Mouse (Mus musculus): ENCODE data around the gene P3h1. TPM values are rescaled to one million over a fixed set of nuclear protein-coding genes. Genes with fewer than 3 reads are reported as not detected.
"Not testable (repeated sequence)": the region's sequence is repeated elsewhere in the genome, so short reads cannot be mapped to it uniquely, and the experiment has no call there.

P3h1 gene
- polyA plus RNA-seq, 1 experiment, result 5.9 TPM

DNA sequence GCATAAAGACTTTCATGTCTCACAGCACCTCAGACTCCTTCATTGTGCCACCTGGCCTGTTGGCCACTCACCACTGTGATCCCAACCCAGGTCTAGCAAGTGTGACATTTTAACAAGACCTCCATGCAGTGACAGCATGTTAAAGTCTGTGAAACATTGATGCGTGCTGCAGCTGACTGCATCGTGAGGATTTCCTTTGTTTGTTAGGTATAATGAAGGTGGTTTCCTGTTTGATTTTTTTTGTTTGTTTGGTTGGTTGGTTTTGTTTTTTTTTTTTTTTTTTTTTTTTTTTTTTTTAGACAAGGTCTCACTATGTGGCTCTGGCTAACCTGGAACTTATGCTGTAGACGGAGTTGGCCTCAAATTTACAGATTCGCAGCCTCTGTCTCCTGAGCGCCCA lies 29.8 kb downstream of the P3h1 start:
- TF ChIP-seq CTCF (IDR thresholded peaks at IDR 0.05; ENCODE audit: extremely low read depth, insufficient read depth, insufficient read length, insufficient replicate concordance) (no peak), POLR2A (IDR thresholded peaks at IDR 0.05; ENCODE audit: low read depth, low read length) (no peak)
- DNase-seq (ENCODE audit: low read depth in 1 of 2, low spot score in 2 of 2), result no peak
- 83% methylated on average over 5 of the region's 5 CpGs for WGBS
- Histone ChIP-seq H3K4me3 (ENCODE audit: extremely low read depth, insufficient read depth, insufficient read length) (no peak overlapping the region), H3K27ac (ENCODE audit: insufficient read depth, low read length) (no peak overlapping the region), H3K27me3 (ENCODE audit: control insufficient read depth, insufficient read depth, low read length) (no peaks in the 10 kb centered on the region), H3K4me1 (ENCODE audit: control insufficient read depth, insufficient read depth, insufficient read length) (no peaks in the 10 kb centered on the region), H3K36me3 (ENCODE audit: control insufficient read depth, insufficient read depth, low read length) (no peaks in the 10 kb centered on the region)

DNA sequence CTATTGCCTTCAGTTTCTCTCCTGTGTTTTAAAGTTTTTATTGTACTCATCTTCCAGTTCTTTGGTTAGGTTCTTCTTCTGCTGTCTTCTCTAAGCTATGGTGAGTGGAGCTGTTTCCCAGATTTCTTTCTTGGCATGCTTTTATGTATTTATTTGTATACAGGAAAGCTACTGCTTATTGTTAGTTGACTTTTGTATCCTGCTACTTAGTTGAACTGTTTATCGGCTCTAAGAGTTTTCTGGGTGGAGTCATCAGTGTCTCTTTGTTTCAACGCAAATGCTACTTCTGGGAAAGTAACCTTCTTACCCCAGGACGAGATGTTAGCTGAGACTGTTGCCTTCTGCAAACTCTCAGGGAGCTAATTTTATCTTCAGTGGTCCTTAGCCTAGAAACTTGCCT lies 30.7 kb downstream of the P3h1 start:
- DNase-seq (ENCODE audit: low read depth in 1 of 2, low spot score in 2 of 2), result no peak
- Histone ChIP-seq H3K27ac (ENCODE audit: insufficient read depth, low read length) (no peak overlapping the region), H3K36me3 (ENCODE audit: control insufficient read depth, insufficient read depth, low read length) (no peaks in the 10 kb centered on the region), H3K4me3 (ENCODE audit: extremely low read depth, insufficient read depth, insufficient read length) (no peak overlapping the region), H3K27me3 (ENCODE audit: control insufficient read depth, insufficient read depth, low read length) (no peaks in the 10 kb centered on the region), H3K4me1 (ENCODE audit: control insufficient read depth, insufficient read depth, insufficient read length) (no peaks in the 10 kb centered on the region)
- TF ChIP-seq POLR2A (IDR thresholded peaks at IDR 0.05; ENCODE audit: low read depth, low read length) (no peak), CTCF (IDR thresholded peaks at IDR 0.05; ENCODE audit: extremely low read depth, insufficient read depth, insufficient read length, insufficient replicate concordance) (no peak)
- 79% methylated on average over 3 of the region's 3 CpGs for WGBS

GRCm38 (mm10) chr4:119266606-119267005 lies 33.9 kb downstream of the P3h1 start:
- TF ChIP-seq CTCF (IDR thresholded peaks at IDR 0.05; ENCODE audit: extremely low read depth, insufficient read depth, insufficient read length, insufficient replicate concordance), result no peak
- TF ChIP-seq POLR2A (IDR thresholded peaks at IDR 0.05; ENCODE audit: low read depth, low read length), result no peak
- peaks cover 1% of the 10 kb centered on the region; the same call in 1 of the 2 replicates for H3K36me3 ChIP-seq (ENCODE audit: control insufficient read depth, insufficient read depth, low read length)
- DNase-seq (ENCODE audit: low read depth in 1 of 2, low spot score in 2 of 2), result no peak
- no peak overlapping the region for H3K27ac ChIP-seq (ENCODE audit: insufficient read depth, low read length)
- H3K4me3 ChIP-seq (ENCODE audit: extremely low read depth, insufficient read depth, insufficient read length), result no peak overlapping the region
- no peaks in the 10 kb centered on the region for H3K4me1 ChIP-seq (ENCODE audit: control insufficient read depth, insufficient read depth, insufficient read length)
- 66% methylated on average over 13 of the region's 13 CpGs for WGBS
- no peaks in the 10 kb centered on the region for H3K27me3 ChIP-seq (ENCODE audit: control insufficient read depth, insufficient read depth, low read length)

GRCm38 (mm10) chr4:119274627-119275026 lies 41.9 kb downstream of the P3h1 start:
- Histone ChIP-seq H3K27me3 (ENCODE audit: control insufficient read depth, insufficient read depth, low read length) (no peaks in the 10 kb centered on the region), H3K27ac (ENCODE audit: insufficient read depth, low read length) (no peak overlapping the region), H3K36me3 (ENCODE audit: control insufficient read depth, insufficient read depth, low read length) (peaks cover 29% of the 10 kb centered on the region), H3K4me3 (ENCODE audit: extremely low read depth, insufficient read depth, insufficient read length) (no peak overlapping the region), H3K4me1 (ENCODE audit: control insufficient read depth, insufficient read depth, insufficient read length) (no peaks in the 10 kb centered on the region)
- DNase-seq (ENCODE audit: low read depth in 1 of 2, low spot score in 2 of 2), result no peak
- TF ChIP-seq CTCF (IDR thresholded peaks at IDR 0.05; ENCODE audit: extremely low read depth, insufficient read depth, insufficient read length, insufficient replicate concordance) (no peak), POLR2A (IDR thresholded peaks at IDR 0.05; ENCODE audit: low read depth, low read length) (no peak)
- 79% methylated on average over 1 of the region's 1 CpGs for WGBS

- WGBS, result 65% methylated on average over 2 of the region's 2 CpGs
- Histone ChIP-seq H3K27me3 (ENCODE audit: control insufficient read depth, insufficient read depth, low read length) (no peaks in the 10 kb centered on the region), H3K4me3 (ENCODE audit: extremely low read depth, insufficient read depth, insufficient read length) (no peak overlapping the region), H3K27ac (ENCODE audit: insufficient read depth, low read length) (no peak overlapping the region), H3K4me1 (ENCODE audit: control insufficient read depth, insufficient read depth, insufficient read length) (no peaks in the 10 kb centered on the region), H3K36me3 (ENCODE audit: control insufficient read depth, insufficient read depth, low read length) (peaks cover 33% of the 10 kb centered on the region)
- no peak for DNase-seq (ENCODE audit: low read depth in 1 of 2, low spot score in 2 of 2)
- no peak for TF ChIP-seq CTCF (IDR thresholded peaks at IDR 0.05; ENCODE audit: extremely low read depth, insufficient read depth, insufficient read length, insufficient replicate concordance)
- TF ChIP-seq POLR2A (IDR thresholded peaks at IDR 0.05; ENCODE audit: low read depth, low read length), result no peak
Measured at GRCm38 (mm10) chr4:119275226-119275625, 42.5 kb downstream of the P3h1 start.

DNA sequence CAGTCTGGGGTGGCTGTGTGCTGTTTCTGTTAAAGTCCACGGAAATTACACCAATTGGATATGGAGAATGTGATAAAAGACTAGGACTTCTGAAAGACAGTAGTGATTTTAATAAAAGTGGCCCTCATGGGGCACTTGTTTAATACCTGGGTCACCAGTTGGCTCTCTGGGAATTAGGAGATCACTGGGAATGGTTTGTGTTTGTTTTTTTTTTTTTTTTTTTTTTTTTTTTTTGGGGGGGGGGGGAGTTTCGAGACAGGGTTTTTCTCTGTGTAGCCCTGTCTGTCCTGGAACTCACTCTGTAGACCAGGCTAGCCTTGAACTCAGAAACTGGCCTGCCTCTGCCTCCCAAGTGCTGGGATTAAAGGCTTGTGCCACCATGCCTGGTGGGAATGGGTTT lies 43.0 kb downstream of the P3h1 start:
- H3K36me3 ChIP-seq (ENCODE audit: control insufficient read depth, insufficient read depth, low read length), result peaks cover 35% of the 10 kb centered on the region
- H3K4me3 ChIP-seq (ENCODE audit: extremely low read depth, insufficient read depth, insufficient read length), result no peak overlapping the region
- no peaks in the 10 kb centered on the region for H3K27me3 ChIP-seq (ENCODE audit: control insufficient read depth, insufficient read depth, low read length)
- TF ChIP-seq CTCF (IDR thresholded peaks at IDR 0.05; ENCODE audit: extremely low read depth, insufficient read depth, insufficient read length, insufficient replicate concordance), result no peak
- TF ChIP-seq POLR2A (IDR thresholded peaks at IDR 0.05; ENCODE audit: low read depth, low read length), result no peak
- no peaks in the 10 kb centered on the region for H3K4me1 ChIP-seq (ENCODE audit: control insufficient read depth, insufficient read depth, insufficient read length)
- WGBS, result 90% methylated on average over 2 of the region's 2 CpGs
- H3K27ac ChIP-seq (ENCODE audit: insufficient read depth, low read length), result no peak overlapping the region
- no peak for DNase-seq (ENCODE audit: low read depth in 1 of 2, low spot score in 2 of 2)

GRCm38 (mm10) chr4:119278784-119279183 lies 46.1 kb downstream of the P3h1 start:
- DNase-seq (ENCODE audit: low read depth in 1 of 2, low spot score in 2 of 2); H3K27me3 ChIP-seq (ENCODE audit: control insufficient read depth, insufficient read depth, low read length); H3K4me1 ChIP-seq (ENCODE audit: control insufficient read depth, insufficient read depth, insufficient read length); H3K4me3 ChIP-seq (ENCODE audit: extremely low read depth, insufficient read depth, insufficient read length); H3K27ac ChIP-seq (ENCODE audit: insufficient read depth, low read length): not testable (repeated sequence)
- peaks cover 51% of the 10 kb centered on the region for H3K36me3 ChIP-seq (ENCODE audit: control insufficient read depth, insufficient read depth, low read length)
- 91% methylated on average over 15 of the region's 15 CpGs for WGBS
